Mouse (Mus musculus) gastrocnemius, postnatal 14 days (tissue): ENCODE data around the gene Ehd1. TPM values are rescaled to one million over a fixed set of nuclear protein-coding genes. Genes with fewer than 3 reads are reported as not detected.

Experiments
- DNase-seq: peaks from one replicate; pipeline ENCODE4 v3.0.0; 2021; ENCODE audit warnings: mixed read lengths
- intact Hi-C: fragments of 180-260 bp; cut with DNase I; formaldehyde crosslinking; loops from one replicate; pipeline ENCODE4 v1.15.1; 2025; ENCODE audit warnings: low total_unique reads
- microRNA-seq, 2 experiments: library from miRNA; unstranded; fragments of <30 nt; microRNA quantifications; one replicate each; pipeline ENCODE4 v1.2.0; 2021
- total RNA-seq, 2 experiments: library from RNA; stranded (reverse); gene quantifications; 2 replicates each; pipeline ENCODE4 v1.2.3; 2021

Ehd1 gene
- total RNA-seq, 2 experiments from 2014 or later = 40.5 to 50.8 TPM

- no peak for DNase-seq
- intact Hi-C loops = no loop called here
Measured at GRCm38 (mm10) chr19:6341453-6342077, 65.0 kb downstream of the Ehd1 start.

- no peak for DNase-seq
- intact Hi-C loops = no loop called here
Measured at GRCm38 (mm10) chr19:6342276-6342933, 65.9 kb downstream of the Ehd1 start.

GRCm38 (mm10) chr19:6343066-6343925 lies 66.8 kb downstream of the Ehd1 start:
- no peak for DNase-seq
- intact Hi-C loops = no loop called here

- intact Hi-C loops = no loop called here
- no peak for DNase-seq
Measured at GRCm38 (mm10) chr19:6343996-6344395, 67.5 kb downstream of the Ehd1 start.

- intact Hi-C loops = no loop called here
- DNase-seq = no peak
Measured at GRCm38 (mm10) chr19:6346023-6346422, 69.5 kb downstream of the Ehd1 start.

GRCm38 (mm10) chr19:6346661-6347060 lies 70.1 kb downstream of the Ehd1 start:
- intact Hi-C loops = no loop called here
- DNase-seq = no peak

- intact Hi-C loops = no loop called here
- DNase-seq = no peak
Measured at GRCm38 (mm10) chr19:6347615-6348014, 71.1 kb downstream of the Ehd1 start.

GRCm38 (mm10) chr19:6348717-6349116 lies 72.2 kb downstream of the Ehd1 start:
- DNase-seq = no peak
- intact Hi-C loops = no loop called here

GRCm38 (mm10) chr19:6349215-6349983 lies 72.9 kb downstream of the Ehd1 start:
- intact Hi-C loops = no loop called here
- no peak for DNase-seq

Small RNAs within 50 kb of the gene (microRNA-seq; reads per million reads assigned to microRNA genes)
- gene Mir192 (23.1 to 32.5 reads per million in 2 experiments), gene Mir194-2 (18.8 to 19.5 reads per million in 2 experiments), gene Mir6989 (0 to 0.50 reads per million in 2 experiments)

Other genes starting within 250 kb of the Ehd1 start
- 10 to 100 TPM; 13.5 to 15.9 TPM for gene Syvn1, start 230.1 kb upstream of the Ehd1 start, total RNA-seq
- gene Mrpl49, start 218.9 kb upstream of the Ehd1 start, total RNA-seq = 10 to 100 TPM; 29.1 to 30.6 TPM
- 100 to 1,000 TPM; 481 to 546 TPM for gene Fau, start 218.9 kb upstream of the Ehd1 start, total RNA-seq
- gene Znhit2, start 215.5 kb upstream of the Ehd1 start, total RNA-seq = 1 to 10 TPM; 9.2 to 9.9 TPM
- gene Tm7sf2, start 208.4 kb upstream of the Ehd1 start, total RNA-seq = 1 to 10 TPM; 3.7 to 4.5 TPM
- 10 to 100 TPM; 20.4 to 24.0 TPM for gene Vps51, start 199.5 kb upstream of the Ehd1 start, total RNA-seq
- not detected for gene Tmem262, start 196.7 kb upstream of the Ehd1 start, total RNA-seq
- not detected for gene Gm28374, start 194.5 kb upstream of the Ehd1 start, total RNA-seq
- 10 to 100 TPM; 11.9 to 14.6 TPM for gene Zfpl1, start 191.8 kb upstream of the Ehd1 start, total RNA-seq
- gene Cdca5, start 191.7 kb upstream of the Ehd1 start, total RNA-seq = 1 to 10 TPM in 1 of 2 experiments, under 1 TPM in 1; 0.84 to 1.3 TPM
- not detected for gene AC131692.1, start 182.3 kb upstream of the Ehd1 start, total RNA-seq
- not detected for gene Naaladl1, start 170.9 kb upstream of the Ehd1 start, total RNA-seq
- gene Sac3d1, start 158.1 kb upstream of the Ehd1 start, total RNA-seq = 10 to 100 TPM in 1 of 2 experiments, 1 to 10 TPM in 1; 8.8 to 14.4 TPM
- 10 to 100 TPM in 1 of 2 experiments, 1 to 10 TPM in 1; 8.2 to 11.9 TPM for gene Snx15, start 148.4 kb upstream of the Ehd1 start, total RNA-seq
- under 1 TPM in 1 of 2 experiments, not detected in 1; 0.20 TPM for gene Batf2, start 135.7 kb upstream of the Ehd1 start, total RNA-seq
- gene Arl2, start 135.2 kb upstream of the Ehd1 start, total RNA-seq = 10 to 100 TPM; 53.4 to 55.4 TPM
- not detected for gene Majin, start 92.3 kb upstream of the Ehd1 start, total RNA-seq
- not detected for gene Gpha2, start 50.3 kb upstream of the Ehd1 start, total RNA-seq
- 10 to 100 TPM; 22.4 to 24.7 TPM for gene Ppp2r5b, start 40.9 kb upstream of the Ehd1 start, total RNA-seq
- 10 to 100 TPM; 12.7 to 14.6 TPM for gene Atg2a, start 35.1 kb upstream of the Ehd1 start, total RNA-seq
- gene Cdc42bpg, start 29.7 kb downstream of the Ehd1 start, total RNA-seq = 1 to 10 TPM; 3.4 to 3.9 TPM
- 10 to 100 TPM; 10.1 to 11.4 TPM for gene Men1, start 58.3 kb downstream of the Ehd1 start, total RNA-seq
- gene Map4k2, start 64.4 kb downstream of the Ehd1 start, total RNA-seq = 10 to 100 TPM in 1 of 2 experiments, 1 to 10 TPM in 1; 9.5 to 14.4 TPM
- 10 to 100 TPM; 75.1 to 80.9 TPM for gene Sf1, start 87.0 kb downstream of the Ehd1 start, total RNA-seq
- gene Pygm, start 107.7 kb downstream of the Ehd1 start, total RNA-seq = 1,000 to 10,000 TPM; 4,021 to 4,833 TPM
- 10 to 100 TPM; 24.0 to 37.6 TPM for gene Rasgrp2, start 122.6 kb downstream of the Ehd1 start, total RNA-seq
- 1 to 10 TPM; 1.5 to 2.9 TPM for gene Nrxn2, start 142.0 kb downstream of the Ehd1 start, total RNA-seq